Mouse (Mus musculus) testis, adult 2 months (tissue): ENCODE results near the gene Stat4. TPM values are rescaled to one million over a fixed set of nuclear protein-coding genes. Genes with fewer than 3 reads are reported as not detected.

ENCODE experiments used
- H3K27ac ChIP-seq: fragments of 200-500 bp; 2 replicates; pipeline ENCODE4 v1.5.1; 2012; ENCODE audit warnings: low read depth, low read length; ENCODE audit not compliant: control insufficient read depth, insufficient read depth
- H3K27me3 ChIP-seq: fragments of 200-500 bp; 2 replicates; pipeline ENCODE4 v1.6.1; 2012; ENCODE audit warnings: mild to moderate bottlenecking, low read length, moderate library complexity; ENCODE audit not compliant: control insufficient read depth, insufficient read depth
- H3K36me3 ChIP-seq: fragments of 200-500 bp; 2 replicates; pipeline ENCODE4 v1.6.1; 2012; ENCODE audit warnings: mild to moderate bottlenecking, low read length; ENCODE audit not compliant: control insufficient read depth, insufficient read depth
- H3K4me1 ChIP-seq: fragments of 200-500 bp; 2 replicates; pipeline ENCODE4 v1.6.1; 2012; ENCODE audit warnings: low read length; ENCODE audit not compliant: control insufficient read depth, insufficient read depth
- H3K4me3 ChIP-seq: fragments of 200-500 bp; 2 replicates; pipeline ENCODE4 v1.5.1; 2012; ENCODE audit warnings: low read depth, mild to moderate bottlenecking, low read length, moderate library complexity, mixed read lengths; ENCODE audit not compliant: control insufficient read depth
- CTCF ChIP-seq: fragments of 200-500 bp; IDR thresholded peaks from 2 replicates; pipeline ENCODE4 v1.5.1; 2012; ENCODE audit warnings: low read depth, mild to moderate bottlenecking, inconsistent platforms, low read length, moderate library complexity; ENCODE audit not compliant: control insufficient read depth, insufficient read depth, insufficient replicate concordance
- POLR2A ChIP-seq: fragments of 200-500 bp; IDR thresholded peaks from 2 replicates; pipeline ENCODE4 v1.6.1; 2012; ENCODE audit warnings: low read depth, mild to moderate bottlenecking, inconsistent platforms, low read length, moderate library complexity; ENCODE audit not compliant: control insufficient read depth
- polyA plus RNA-seq: library from polyadenylated mRNA; depleted of rRNA; stranded (reverse); fragments of >200 nt; gene quantifications from 2 replicates; pipeline ENCODE4 v1.2.3, GENCODE M21; 2012

The Stat4 gene
- polyA plus RNA-seq, 1 experiment, result 193 TPM

DNA sequence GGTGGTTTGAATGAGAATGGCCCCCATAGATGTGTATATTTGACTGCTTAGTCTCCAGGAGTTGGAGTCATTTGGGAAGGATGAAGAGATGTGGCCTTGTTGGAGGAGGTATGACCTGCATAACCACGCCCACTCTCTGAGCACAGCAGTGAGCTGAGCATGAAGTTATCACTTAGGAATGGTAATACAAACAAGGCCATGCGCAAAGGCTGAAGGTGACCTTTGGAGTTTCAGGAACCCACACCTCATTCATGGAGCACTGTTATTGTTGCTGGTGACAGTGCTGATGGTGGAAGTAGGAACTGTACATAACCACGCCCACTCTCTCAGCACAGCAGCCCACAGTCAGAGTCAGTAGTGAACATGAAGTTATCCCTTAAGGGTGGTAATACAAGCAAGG lies 62.9 kb downstream of the Stat4 start:
- Histone ChIP-seq H3K4me3 (no peak overlapping the region), H3K36me3 (no peaks in the 10 kb centered on the region), H3K27me3 (no peaks in the 10 kb centered on the region), H3K27ac (no peak overlapping the region), H3K4me1 (no peaks in the 10 kb centered on the region)
- no peak for TF ChIP-seq CTCF
- no peak for TF ChIP-seq POLR2A

DNA sequence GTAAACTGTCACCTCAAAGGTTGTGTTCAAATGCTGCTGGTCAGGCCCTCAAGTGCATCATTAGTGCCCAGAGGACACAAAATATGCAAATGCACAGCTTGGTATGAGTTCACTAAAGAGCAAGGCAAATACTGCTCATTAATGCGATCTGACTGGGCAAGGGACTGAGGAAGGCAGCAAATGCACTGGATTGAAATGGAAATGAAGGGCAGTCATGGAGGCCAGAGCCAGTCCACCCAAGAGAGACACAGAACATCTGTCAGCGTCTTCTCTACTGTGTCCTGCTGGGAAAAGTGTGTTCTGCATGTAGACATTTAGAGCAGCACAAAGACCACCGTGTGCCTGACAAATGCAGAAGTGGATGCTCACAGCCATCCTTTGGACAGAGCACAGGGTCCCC lies 64.6 kb downstream of the Stat4 start:
- no peaks in the 10 kb centered on the region for H3K36me3 ChIP-seq
- TF ChIP-seq POLR2A, result no peak
- H3K4me1 ChIP-seq, result no peaks in the 10 kb centered on the region
- no peak overlapping the region for H3K27ac ChIP-seq
- H3K27me3 ChIP-seq, result no peaks in the 10 kb centered on the region
- no peak overlapping the region for H3K4me3 ChIP-seq

DNA sequence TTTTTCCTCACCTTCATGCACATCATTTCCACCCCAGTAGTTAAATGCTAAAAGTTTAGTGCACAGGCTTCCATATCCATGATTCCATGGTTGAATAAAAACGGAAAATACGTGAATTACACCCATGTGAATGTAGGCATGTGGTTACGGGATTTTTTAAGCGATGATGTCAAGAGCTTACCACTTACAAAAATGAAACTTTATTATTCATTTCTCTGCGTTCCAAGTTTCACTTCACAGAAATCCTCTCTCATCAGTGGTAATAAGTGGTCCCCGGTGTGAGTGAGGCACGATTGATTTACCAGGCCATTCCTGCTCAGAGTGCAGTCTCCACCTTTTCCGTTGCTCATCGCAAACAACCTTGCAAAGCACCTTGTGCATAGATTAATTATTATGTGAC lies 66.0 kb downstream of the Stat4 start:
- Histone ChIP-seq H3K27ac (no peak overlapping the region), H3K4me3 (no peak overlapping the region), H3K36me3 (no peaks in the 10 kb centered on the region), H3K27me3 (no peaks in the 10 kb centered on the region), H3K4me1 (no peaks in the 10 kb centered on the region)
- TF ChIP-seq CTCF (no peak), POLR2A (no peak)

GRCm38 (mm10) chr1:52055947-52056346 lies 69.0 kb downstream of the Stat4 start:
- H3K4me3 ChIP-seq, result no peak overlapping the region
- H3K27ac ChIP-seq, result no peak overlapping the region
- no peaks in the 10 kb centered on the region for H3K36me3 ChIP-seq
- no peaks in the 10 kb centered on the region for H3K4me1 ChIP-seq
- no peak for TF ChIP-seq CTCF
- no peaks in the 10 kb centered on the region for H3K27me3 ChIP-seq

DNA sequence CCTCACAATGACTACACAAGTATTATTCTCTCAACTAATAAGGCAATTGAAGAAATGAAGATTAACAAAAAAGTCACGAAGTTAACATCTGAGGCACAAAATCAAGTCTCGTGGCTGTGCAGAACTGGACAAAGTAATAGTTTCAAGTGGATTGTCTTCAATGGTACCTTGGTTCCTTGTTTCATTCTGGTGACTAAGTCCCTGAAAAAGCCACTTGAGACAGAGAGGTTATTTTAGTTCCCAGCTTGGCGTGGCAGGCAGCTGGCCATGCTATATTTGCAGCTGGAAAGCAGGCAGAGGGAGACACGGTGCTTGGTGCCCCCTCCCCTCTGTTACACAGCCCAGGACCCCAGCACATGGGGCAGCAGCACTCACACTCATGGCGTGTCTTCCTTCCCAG lies 70.2 kb downstream of the Stat4 start:
- no peak overlapping the region for H3K4me3 ChIP-seq
- no peak for TF ChIP-seq CTCF
- no peak overlapping the region for H3K27ac ChIP-seq
- no peaks in the 10 kb centered on the region for H3K36me3 ChIP-seq
- no peaks in the 10 kb centered on the region for H3K27me3 ChIP-seq
- H3K4me1 ChIP-seq, result no peaks in the 10 kb centered on the region

DNA sequence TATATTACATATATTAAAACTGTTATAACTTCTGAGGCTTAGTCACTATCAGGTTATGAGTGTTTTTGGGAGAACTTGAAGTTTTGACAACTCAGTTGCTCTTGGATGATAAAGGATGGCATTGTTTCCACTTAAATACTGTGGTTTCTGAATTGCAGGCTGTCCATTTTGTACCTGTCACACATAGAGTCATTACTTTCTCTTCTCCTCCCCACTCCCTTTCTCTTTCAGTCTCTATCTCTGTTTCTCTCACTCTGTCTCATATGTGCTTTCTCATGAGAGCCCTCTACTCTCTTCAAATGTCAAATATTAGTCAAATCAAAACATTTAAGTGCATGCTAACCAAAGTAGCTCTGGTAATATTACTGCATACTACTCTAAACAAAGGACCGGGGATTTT lies 79.3 kb downstream of the Stat4 start:
- H3K36me3 ChIP-seq, result no peaks in the 10 kb centered on the region
- TF ChIP-seq CTCF, result no peak
- TF ChIP-seq POLR2A, result no peak
- H3K27me3 ChIP-seq, result no peaks in the 10 kb centered on the region
- no peak overlapping the region for H3K4me3 ChIP-seq
- no peaks in the 10 kb centered on the region for H3K4me1 ChIP-seq
- no peak overlapping the region for H3K27ac ChIP-seq

GRCm38 (mm10) chr1:52066694-52067093 lies 79.7 kb downstream of the Stat4 start:
- no peaks in the 10 kb centered on the region for H3K36me3 ChIP-seq
- H3K4me3 ChIP-seq, result no peak overlapping the region
- H3K4me1 ChIP-seq, result no peaks in the 10 kb centered on the region
- no peaks in the 10 kb centered on the region for H3K27me3 ChIP-seq
- H3K27ac ChIP-seq, result no peak overlapping the region
- no peak for TF ChIP-seq POLR2A
- no peak for TF ChIP-seq CTCF

DNA sequence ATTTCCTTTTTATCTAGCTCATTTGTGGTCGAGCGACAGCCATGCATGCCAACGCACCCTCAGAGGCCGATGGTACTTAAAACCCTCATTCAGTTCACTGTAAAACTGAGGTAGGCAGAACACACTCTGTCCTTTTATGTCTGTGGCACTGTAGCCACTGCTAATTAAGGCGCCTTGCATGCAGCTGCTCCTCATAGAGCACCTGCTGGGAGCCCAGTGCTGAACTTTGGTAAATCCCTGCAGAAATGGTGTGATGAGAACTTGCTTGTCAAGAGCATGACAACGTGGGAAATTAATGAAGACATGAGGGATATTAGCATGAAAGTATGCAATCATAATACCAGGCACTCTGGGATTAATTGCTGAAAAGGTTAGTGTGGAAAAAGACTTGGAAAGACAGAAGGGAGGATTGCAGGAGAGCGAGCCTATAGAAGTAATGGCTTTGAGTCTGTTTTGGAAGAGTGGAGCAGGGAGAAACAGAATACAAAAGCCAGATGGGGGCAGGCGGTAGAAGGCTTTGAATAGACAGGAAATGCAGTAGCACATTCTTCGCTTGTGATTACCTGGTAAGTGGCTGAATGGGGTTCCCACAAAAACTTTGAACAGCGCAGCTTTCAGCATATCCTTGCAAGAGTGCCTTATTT lies 92.9 kb downstream of the Stat4 start:
- no peak overlapping the region for H3K4me3 ChIP-seq
- H3K27me3 ChIP-seq, result no peaks in the 10 kb centered on the region
- no peaks in the 10 kb centered on the region for H3K4me1 ChIP-seq
- TF ChIP-seq CTCF (no peak), POLR2A (no peak)
- no peaks in the 10 kb centered on the region for H3K36me3 ChIP-seq
- no peak overlapping the region for H3K27ac ChIP-seq
